Mouse (Mus musculus): Measurements from ENCODE around the gene H2-K1.
"Not testable (repeated sequence)": the region's sequence is repeated elsewhere in the genome, so short reads cannot be mapped to it uniquely, and the experiment has no call there.

Gene H2-K1

DNA sequence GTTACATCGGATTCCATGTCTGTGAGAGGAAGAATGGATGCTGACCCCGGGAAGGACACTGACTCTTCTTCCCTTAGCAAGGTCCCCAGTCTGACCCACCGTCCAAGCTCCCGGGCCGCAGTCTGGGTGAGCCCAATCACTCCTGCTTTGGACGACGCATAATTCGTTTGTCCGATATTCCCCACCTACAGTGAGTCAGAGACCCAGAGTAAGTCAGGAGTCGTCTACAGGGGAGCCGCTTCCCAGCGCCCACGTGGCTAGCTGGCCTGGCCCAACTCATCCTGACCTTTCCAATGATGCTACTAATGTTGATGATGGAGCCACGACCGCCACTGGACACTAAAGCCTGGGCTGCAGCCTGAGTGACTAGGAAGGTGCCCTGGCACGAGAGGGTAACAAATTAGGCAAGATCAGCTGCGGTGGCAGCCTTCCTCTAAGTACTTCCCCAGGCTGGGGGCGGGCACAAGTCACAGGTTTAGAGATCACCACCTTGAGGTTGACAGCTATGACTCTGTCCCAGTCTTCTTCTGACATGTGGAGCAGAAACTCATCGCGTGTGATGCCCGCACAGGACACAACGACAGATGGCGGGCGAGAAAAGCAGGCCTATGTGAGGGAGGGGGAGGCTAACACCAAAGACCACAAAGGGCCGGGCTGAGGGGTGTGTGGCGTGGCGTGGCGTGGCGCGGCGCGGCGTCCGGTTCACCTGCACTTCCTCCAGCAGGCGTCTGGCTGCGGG, 26.9 kb upstream of the H2-K1 start:
- DNase-seq (ENCODE audit: low read depth, low spot score): peak; percentile 59

DNA sequence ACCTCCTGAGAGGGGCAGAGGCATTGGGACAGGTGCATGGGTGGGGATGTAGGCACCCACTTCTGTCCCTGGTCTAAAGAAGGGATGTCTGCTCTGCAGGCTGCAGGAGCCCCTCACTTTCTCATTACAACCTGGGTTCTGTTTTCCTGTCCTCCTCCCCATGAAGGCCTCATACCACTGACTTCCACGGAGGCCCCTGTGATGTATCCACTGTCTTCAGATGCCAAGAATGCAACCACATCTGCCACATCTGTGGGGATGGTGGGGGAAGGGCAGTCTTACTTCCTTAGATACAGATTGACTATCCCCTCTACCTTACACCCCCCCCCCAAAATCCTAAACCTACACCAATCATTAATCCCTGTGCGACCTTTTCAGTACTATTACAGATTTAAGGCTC, 26.1 kb upstream of the H2-K1 start:
- DNase-seq (ENCODE audit: low read depth, low spot score): peak; percentile 75

DNA sequence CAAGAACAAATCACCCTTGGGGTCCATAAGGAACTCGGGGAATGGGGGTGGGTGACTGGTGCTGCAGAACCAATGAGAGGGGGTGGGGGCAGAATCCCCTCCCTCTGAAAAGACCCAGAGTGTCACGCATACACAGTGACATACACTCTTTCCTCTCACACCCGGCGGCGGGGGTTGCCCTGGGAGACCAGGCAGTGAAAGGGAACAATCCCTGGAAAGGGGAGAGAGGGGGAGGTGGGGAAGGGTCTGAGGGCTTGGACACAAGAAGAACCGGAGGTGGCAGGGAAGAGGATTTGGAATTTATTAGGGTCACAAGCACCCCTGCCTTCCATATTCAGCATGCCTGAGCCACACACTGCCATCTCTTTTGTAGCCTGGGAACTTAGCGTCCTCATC, 25.6 kb upstream of the H2-K1 start:
- DNase-seq (ENCODE audit: low read depth, low spot score): no peak

DNA sequence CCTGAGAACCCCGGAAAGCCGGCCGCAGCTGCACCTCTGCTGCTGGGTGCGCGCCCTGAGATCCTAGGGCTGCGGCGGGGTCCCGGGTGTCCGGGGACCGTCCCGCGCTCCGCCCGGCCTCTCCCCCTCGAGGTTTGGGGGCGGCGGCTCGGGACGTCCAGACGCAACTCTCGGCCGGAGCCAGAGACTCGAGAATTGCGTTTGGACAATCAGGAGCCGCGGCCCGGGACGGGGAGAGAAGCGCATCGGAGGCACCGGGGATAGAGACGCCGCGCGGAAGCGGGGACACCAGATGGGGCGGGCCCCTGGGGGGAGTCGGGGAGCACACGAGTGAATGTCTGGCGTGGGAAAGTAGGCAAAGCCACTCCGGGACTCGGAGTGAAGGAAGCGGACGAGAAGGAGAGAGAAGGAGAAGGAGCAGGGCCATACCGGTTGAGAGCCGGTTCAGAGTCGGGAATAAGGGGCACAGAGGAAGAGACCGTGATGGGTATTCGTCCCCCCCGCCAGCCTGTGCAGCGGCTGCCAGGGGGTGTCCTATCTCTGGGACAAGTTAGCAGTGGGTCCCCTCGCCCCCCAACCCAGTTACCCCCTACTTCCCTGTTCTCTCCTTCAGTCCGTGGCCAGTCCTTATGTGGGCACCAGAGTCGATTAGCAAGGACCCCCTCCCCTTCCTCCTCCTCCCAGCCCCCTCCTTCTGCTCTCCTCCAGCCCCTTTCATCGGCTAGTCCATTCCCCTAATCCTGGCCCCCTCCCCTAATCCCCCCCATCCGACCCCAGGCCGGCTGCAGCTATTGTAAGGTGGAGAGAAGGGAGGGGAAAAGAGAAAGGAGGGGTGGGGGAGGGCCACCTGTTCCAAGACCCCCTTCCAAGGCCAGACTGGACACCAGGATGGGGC, 25.0 kb upstream of the H2-K1 start:
- DNase-seq (ENCODE audit: low read depth, low spot score): peak; percentile 42

DNA sequence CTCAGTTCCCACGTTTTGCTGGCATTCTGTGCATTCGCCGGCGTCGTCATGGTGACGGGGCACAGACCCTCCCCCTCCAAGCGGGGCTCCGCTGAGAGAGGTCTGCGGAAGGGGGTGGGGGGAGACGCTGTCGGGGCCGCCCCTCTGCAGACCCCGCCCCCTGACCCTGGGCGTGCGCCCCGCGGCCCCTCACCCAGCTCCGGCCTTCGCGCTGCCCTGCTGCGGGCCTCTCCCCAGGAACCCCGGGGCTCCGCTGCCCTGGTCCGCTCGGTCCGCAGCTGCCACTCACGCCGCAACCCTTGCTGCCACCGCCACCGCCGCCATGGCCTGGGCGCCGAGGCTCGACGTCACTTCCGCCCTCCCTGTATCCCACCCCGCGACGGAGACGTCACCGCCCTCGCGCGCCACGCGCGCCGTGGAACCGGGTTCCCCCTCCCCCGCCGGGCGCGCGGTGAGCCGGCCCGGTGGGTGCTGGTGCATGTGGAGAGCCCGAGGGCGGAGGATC, 24.2 kb upstream of the H2-K1 start, which contains the start of gene Ring1:
Gene Ring1, minus strand, starts transcription at position 364 of the 505 bp plus-strand sequence.
- DNase-seq (ENCODE audit: low read depth, low spot score): peak; percentile 68

DNA sequence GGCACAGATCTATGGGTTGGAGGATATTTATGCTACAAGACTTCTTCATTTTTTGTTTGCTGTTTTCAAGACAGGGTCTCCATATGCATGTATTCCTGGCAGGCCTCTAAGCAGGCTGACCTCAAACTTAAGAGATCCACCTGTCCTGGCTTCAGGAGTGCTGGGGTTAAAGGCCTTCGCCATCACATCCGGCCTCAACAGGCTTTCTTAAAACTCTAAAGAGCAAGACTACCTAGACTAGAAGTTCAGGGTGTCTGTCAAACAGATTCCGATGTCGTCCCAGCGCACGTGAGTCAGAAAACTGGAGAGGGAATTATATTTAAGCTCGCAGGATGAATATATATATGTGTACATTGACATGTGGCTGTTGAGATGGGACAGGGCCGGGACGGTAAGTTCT, 23.5 kb upstream of the H2-K1 start:
- DNase-seq (ENCODE audit: low read depth, low spot score): no peak

DNA sequence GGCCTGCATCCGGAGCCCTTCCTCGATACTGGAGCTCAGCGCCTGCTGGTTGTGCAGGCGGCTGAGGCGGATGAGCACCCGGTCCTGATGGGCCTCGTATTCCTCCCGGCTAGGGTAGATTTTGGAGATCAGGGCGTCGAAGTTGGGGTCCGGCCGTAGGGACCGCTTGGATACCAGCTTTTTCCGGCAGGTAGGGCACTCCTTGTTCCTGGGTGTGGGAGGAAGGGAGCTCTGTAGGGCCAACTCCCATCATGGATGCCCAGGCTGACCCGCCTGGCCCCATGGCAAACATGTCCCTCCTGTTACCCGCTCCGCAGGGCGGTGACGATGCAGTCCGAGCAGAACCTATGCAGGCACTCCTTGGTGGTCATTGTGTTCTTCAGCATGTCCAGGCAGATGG, 22.8 kb upstream of the H2-K1 start:
- DNase-seq (ENCODE audit: low read depth, low spot score): no peak

DNA sequence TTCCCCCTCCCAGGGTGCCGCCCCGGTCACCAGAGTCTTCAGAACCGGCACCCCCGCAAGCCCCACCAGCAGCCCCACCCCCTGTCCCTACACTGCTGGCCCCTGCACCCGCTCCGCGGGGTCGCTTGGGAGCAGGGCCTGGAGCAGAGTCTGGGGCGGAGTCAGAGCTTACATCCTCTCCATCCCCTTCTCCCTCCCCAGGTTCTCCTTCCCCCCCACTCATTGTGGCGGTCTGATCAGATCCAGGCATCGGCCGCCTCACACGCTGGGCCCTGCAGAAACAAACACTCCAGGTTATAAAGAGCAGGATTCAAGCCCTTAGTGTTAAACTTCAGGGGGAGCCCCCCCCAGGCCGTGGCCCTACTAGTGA, 22.3 kb upstream of the H2-K1 start:
- no peak for DNase-seq (ENCODE audit: low read depth, low spot score)

DNA sequence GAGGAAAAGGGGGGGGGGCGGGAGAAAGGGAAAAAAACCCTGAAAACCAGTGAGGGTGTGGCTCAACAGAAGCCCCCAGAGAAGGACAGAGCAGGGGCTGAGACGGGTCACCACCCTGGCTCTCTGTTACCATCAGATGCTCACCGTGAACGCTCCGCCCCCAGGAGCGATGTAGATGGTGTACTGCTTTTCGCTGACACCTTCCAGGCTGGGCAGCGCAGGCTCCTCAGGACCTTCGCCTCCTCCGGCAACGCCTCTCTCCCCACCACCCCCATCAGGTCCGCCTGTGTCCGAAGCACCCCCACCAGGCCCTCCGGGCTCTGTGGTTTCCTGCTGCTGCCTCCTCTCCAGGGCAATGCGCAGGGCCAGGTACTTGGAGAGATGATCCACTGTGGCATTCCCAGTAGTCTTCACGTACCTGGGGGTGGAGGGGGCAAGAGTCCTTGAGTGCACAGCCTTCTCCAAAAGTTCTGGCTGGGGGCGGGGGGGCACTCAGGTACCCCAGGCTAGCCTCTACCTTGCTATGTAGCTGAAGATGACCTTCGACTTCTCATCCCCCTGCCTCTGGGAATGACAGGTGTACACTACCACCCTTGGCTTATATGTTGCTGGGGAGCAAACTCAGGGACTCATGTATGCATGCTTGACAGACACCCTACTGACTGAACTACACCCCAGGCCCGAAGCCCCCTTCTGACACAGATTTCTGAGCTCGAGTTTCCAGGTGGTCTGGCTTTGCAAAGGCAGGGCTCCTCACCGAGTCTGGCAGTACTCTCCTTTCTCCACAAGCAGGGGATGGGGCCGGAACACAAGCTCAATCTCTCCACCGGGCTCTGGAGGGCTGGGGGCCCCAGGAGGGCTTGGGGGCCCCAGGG, 21.6 kb upstream of the H2-K1 start:
- DNase-seq (ENCODE audit: low read depth, low spot score): no peak

DNA sequence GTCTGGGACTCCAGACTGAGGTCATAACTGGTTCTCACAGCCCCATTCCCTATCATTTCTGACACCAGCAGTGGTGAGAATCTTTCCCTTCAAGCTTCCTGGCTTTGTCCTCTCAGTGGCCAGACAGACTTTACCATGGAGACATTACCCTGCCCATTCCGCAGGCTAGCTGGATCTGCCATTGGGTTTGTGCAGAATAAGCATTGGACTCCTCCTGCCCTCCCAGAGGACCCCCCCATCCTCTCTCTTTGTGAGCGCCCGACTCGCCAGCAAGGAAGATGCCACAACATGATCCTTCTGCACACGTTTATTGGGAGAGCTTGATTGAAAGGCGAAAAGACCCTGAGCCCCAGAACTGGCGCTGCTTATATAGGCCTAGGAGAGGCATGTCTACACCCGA, 13.3 kb upstream of the H2-K1 start:
- DNase-seq (ENCODE audit: low read depth, low spot score): no peak

DNA sequence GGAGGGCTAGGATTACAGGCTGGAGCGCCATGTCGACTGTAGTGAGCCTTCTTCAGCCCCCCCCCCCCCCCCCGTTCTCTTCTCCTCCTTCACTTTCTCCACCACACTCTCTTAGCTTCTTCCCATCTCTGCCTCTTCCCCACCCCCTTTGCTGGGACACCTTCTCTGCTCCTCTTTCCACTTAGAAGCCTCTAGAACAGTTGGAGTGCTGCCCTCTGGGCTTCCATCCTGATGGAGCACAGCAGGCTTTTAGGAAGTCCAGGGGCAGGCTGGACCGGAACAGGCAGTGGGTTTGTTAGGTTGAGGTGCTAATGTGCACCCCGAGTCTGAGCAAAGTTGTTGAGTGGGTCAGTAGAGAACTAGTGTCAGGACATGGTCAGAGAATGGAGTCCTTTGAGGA, 10.0 kb upstream of the H2-K1 start:
- no peak for DNase-seq (ENCODE audit: low read depth, low spot score)

DNA sequence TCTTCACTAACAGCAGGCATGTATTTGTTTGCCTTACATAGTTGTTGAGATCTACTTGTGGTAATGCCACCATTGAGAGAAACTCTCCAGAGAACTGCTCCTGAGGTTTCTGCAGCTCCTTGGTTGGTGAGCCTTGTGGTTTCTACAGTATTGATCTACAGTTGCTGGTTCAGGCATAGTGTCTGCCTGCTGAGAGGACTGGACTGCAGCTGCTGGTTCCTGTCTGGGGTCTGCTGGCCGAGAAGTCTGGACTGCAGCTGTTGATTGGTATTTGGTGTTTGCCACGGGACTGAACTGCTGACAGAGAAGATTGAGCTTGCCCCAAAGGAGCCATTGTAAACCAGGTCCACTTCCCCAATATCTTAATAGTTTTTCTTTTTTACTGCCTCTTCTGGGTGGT, 6.4 kb upstream of the H2-K1 start:
- DNase-seq (ENCODE audit: low read depth, low spot score): no peak

DNA sequence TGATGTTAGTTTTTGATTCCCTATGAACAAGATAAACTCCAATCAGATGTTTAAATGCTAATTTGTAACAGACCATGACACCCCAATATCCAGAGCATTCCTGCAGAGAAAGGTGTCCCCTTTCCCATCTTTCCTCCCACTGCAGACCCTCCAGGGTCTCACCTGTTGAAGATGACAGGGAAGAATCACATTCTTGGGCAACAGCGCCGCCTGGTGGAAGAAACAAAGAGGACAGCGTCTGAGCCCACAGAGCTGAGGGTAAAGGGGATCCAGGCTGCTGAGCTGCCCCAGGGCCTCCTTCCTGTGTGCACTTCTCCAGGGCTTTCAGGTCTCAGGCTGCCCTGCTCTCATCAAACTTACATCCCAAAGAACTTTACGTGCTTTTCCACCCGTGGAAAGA, 3.3 kb upstream of the H2-K1 start:
- DNase-seq (ENCODE audit: low read depth, low spot score): no peak

DNA sequence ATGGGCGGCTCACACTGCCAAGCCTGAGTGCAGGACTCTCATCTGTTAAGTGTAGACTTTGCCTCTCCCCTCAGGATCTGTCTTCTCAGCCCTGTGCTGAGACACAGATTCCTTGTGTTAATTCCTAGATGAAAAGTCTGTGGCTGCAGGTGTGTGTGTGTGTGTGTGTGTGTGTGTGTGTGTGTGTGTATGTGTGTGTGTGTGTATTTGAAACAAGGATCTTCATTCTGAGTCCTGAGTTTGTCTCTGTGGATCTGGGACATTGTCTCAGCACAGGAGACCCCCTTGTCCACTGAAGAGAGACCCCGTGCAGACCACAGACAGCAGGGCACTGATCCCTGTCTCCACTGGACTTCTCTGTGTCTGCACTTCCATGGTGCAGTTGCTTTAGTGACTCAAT, 649 bp upstream of the H2-K1 start:
- not testable (repeated sequence) for DNase-seq (ENCODE audit: low read depth, low spot score)

DNA sequence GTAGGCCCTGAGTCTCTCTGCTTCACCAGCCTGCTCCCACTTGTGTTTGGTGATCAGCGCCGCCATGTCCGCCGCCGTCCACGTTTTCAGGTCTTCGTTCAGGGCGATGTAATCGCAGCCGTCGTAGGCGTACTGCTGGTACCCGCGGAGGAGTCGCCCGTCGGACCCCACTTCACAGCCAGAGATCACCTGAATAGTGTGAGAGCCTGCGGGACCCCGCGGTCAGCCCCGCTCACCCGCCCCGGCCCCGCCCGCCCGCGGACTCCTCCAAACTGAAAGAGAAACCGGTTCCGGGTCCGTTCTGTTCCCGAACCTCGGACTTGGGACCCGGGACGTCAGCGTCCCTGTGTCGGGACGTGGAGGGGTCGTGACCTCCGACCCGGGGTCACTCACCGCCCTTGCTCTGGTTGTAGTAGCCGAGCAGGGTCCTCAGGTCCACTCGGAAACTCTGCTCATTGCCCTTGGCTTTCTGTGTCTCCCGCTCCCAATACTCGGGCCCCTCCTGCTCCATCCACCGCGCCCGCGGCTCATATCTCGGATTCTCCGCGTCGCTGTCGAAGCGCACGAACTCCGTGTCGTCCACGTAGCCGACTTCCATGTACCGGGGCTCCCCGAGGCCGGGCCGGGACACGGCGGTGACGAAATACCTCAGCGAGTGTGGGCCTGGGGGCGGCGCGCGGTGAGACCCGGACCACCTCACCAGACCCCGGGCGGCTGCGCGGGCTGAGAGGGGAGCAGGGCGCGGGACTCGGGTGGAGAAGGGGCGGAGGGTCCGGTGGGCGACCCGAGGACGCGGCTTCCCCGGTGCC, 602 bp downstream of the H2-K1 start:
- no peak for DNase-seq (ENCODE audit: low read depth, low spot score)

DNA sequence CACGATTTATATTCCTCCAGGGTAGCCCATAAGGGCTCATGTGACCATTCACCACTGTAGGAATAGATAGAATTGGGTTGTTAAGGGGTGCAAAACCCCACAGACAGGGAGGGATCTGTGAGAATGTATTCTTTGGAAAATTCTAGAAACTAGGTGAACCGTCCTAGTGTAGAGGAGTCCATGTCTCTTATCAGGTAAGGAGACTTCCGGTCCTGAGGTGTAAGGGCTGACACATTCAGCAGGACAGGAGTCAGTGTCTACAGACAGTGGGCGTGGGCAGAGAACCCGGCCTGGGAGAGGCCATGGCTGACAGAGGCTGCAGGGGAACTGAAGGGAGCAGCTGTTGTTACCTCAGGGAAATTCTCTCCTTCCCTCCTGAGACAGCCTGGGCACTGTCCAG, 1.4 kb downstream of the H2-K1 start:
- not testable (repeated sequence) for DNase-seq (ENCODE audit: low read depth, low spot score)

DNA sequence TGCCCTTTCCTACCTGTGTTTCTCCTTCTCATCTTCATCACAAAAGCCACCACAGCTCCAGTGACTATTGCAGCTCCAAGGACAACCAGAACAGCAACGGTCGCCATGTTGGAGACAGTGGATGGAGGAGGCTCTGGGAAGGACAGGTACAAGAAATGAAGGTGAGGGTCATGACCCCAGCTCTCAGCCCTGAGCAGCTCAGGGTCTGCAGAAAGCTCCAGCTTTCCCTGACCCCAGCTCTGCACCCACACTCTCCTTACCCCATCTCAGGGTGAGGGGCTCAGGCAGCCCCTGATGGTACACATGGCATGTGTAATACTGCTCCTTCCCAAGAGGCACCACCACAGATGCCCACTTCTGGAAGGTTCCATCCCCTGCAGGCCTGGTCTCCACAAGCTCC, 3.1 kb downstream of the H2-K1 start:
- not testable (repeated sequence) for DNase-seq (ENCODE audit: low read depth, low spot score)

DNA sequence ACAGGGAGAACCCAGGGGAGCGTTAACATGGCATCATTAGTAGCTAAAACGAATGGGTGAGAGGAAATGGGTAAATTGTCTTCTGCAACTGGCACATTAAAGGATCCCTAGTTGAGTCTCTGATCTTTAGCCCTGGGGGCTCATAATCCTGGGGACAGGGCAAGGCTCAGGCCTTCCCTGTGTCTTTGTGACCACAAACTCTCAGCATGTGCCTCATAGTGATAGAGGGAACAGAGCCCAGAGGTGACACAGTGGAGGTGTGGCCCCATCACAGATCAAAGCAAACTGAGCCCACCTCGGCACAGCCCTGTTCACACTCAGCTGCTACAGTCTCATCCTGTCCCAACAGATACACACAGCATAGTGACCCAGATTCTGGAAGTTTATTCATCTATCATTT, 4.5 kb downstream of the H2-K1 start:
- DNase-seq (ENCODE audit: low read depth, low spot score): no peak

DNA sequence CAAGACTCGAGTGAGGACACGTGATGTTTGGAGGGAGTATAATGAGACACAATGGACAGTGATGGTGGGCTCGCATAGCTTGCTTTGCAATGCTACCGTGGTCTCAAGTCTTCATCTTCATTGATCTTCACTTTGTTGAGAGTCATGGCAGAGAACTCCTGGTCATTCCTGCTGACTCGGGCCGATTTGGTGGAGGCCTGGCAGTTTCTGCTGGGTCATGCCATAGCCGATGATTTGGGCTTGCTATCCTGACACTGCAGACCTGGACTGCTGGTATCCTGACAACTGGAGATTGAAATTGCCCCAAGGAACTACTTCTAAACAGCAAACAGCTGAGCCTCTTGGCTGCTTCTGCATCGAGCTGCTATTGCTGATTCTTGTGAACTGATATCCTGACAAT, 5.2 kb downstream of the H2-K1 start:
- DNase-seq (ENCODE audit: low read depth, low spot score): no peak

DNA sequence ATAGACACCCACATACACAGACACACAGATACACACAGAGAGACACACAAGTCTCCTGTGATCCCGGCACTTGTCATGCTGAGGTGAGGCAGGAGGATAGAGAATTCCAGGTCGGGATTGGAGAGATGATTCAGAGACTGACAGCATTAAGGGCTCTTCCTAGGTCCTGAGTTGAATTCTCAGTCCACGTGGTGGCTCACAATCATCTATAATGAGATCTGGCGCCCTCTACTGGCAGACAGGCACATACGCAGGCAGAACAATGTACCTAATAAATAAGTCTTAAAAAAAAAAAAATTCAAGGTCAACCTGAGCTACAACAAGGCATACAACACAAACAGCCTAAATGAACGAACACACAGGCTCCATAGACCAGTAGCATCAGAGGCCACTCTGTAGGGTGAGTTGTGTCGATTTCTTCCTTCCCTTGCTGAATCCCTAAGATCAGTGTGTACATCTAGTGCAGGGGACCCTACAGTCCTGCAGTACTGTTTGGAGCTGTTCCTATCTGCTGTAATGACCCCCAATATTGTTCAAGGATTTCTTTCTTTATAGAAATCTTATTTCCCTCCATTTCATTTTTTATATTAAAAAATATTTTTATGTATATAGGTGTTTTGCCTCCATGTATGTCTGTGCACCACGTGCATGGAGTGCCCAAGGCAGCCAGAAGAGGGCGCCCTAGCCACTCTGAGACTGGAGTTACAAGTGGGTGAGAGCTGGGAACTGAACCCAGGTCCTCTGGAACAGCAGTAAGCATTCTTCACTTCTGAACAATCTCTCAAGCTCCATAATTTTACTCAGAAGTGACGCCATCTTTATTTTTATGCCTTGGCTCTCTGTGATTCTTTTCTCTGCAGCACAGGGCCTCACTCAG, 8.1 kb downstream of the H2-K1 start:
- DNase-seq (ENCODE audit: low read depth, low spot score): peak; percentile 93
